Mouse (Mus musculus): ENCODE measurements around the gene Tbc1d22a. TPM values are rescaled to one million over a fixed set of nuclear protein-coding genes. Genes with fewer than 3 reads are reported as not detected.
"Not testable (repeated sequence)": the region's sequence is repeated elsewhere in the genome, so short reads cannot be mapped to it uniquely, and the experiment has no call there.

Gene Tbc1d22a
- polyA plus RNA-seq, 1 experiment from 2014 or later: 10.8 TPM

- no peak for DNase-seq (ENCODE audit: low spot score)
- peaks cover 33% of the 10 kb centered on the region for H3K4me1 ChIP-seq
- H3K27me3 ChIP-seq (ENCODE audit: low read depth, poor library complexity, severe bottlenecking): no peaks in the 10 kb centered on the region
- no peak overlapping the region for H3K27ac ChIP-seq (replicated peaks)
- no peak overlapping the region for H3K4me3 ChIP-seq
- no peaks in the 10 kb centered on the region for H3K9me3 ChIP-seq (replicated peaks)
- no peaks in the 10 kb centered on the region for H3K36me3 ChIP-seq
- 40% methylated on average over 16 of the region's 16 CpGs for WGBS
Measured at GRCm38 (mm10) chr15:86173136-86173985, 40.9 kb upstream of the Tbc1d22a start.

- 84% methylated on average over 3 of the region's 3 CpGs for WGBS
- peaks cover 22% of the 10 kb centered on the region for H3K4me1 ChIP-seq
Measured at GRCm38 (mm10) chr15:86175253-86176050, 38.8 kb upstream of the Tbc1d22a start.

GRCm38 (mm10) chr15:86176166-86176565 lies 38.1 kb upstream of the Tbc1d22a start:
- Histone ChIP-seq H3K9me3 (replicated peaks) (no peaks in the 10 kb centered on the region), H3K4me1 (peaks cover 21% of the 10 kb centered on the region)
- WGBS: 91% methylated on average over 10 of the region's 10 CpGs

More at GRCm38 (mm10) chr15:86175253-86176050, 38.8 kb upstream of the Tbc1d22a start:
- no peak for DNase-seq (ENCODE audit: low spot score)
- Histone ChIP-seq H3K36me3 (no peaks in the 10 kb centered on the region), H3K27me3 (ENCODE audit: low read depth, poor library complexity, severe bottlenecking) (no peaks in the 10 kb centered on the region), H3K27ac (replicated peaks) (no peak overlapping the region), H3K4me3 (no peak overlapping the region), H3K9me3 (replicated peaks) (no peaks in the 10 kb centered on the region)

GRCm38 (mm10) chr15:86176771-86177702 lies 37.2 kb upstream of the Tbc1d22a start:
- DNase-seq (ENCODE audit: low spot score): no peak
- H3K9me3 ChIP-seq (replicated peaks): no peaks in the 10 kb centered on the region
- no peak overlapping the region for H3K27ac ChIP-seq (replicated peaks)
- no peaks in the 10 kb centered on the region for H3K36me3 ChIP-seq
- no peaks in the 10 kb centered on the region for H3K27me3 ChIP-seq (ENCODE audit: low read depth, poor library complexity, severe bottlenecking)
- no peak overlapping the region for H3K4me3 ChIP-seq
- H3K4me1 ChIP-seq: peaks cover 20% of the 10 kb centered on the region
- WGBS: 86% methylated on average over 21 of the region's 22 CpGs

More at GRCm38 (mm10) chr15:86176166-86176565, 38.1 kb upstream of the Tbc1d22a start:
- no peaks in the 10 kb centered on the region for H3K36me3 ChIP-seq
- no peak overlapping the region for H3K27ac ChIP-seq (replicated peaks)
- no peak for DNase-seq (ENCODE audit: low spot score)
- no peaks in the 10 kb centered on the region for H3K27me3 ChIP-seq (ENCODE audit: low read depth, poor library complexity, severe bottlenecking)
- no peak overlapping the region for H3K4me3 ChIP-seq

GRCm38 (mm10) chr15:86177703-86178251 lies 36.5 kb upstream of the Tbc1d22a start:
- H3K27ac ChIP-seq (replicated peaks); H3K9me3 ChIP-seq (replicated peaks): not testable (repeated sequence)
- WGBS: 95% methylated on average over 2 of the region's 2 CpGs

GRCm38 (mm10) chr15:86178594-86178993 lies 35.7 kb upstream of the Tbc1d22a start:
- no peaks in the 10 kb centered on the region for H3K9me3 ChIP-seq (replicated peaks)
- H3K36me3 ChIP-seq: no peaks in the 10 kb centered on the region
- WGBS: 88% methylated on average over 6 of the region's 6 CpGs
- H3K4me3 ChIP-seq: no peak overlapping the region
- H3K27ac ChIP-seq (replicated peaks): no peak overlapping the region
- DNase-seq (ENCODE audit: low spot score): no peak
- H3K27me3 ChIP-seq (ENCODE audit: low read depth, poor library complexity, severe bottlenecking): peaks cover 3% of the 10 kb centered on the region; the same call in 1 of the 2 replicates
- H3K4me1 ChIP-seq: peaks cover 23% of the 10 kb centered on the region

More at GRCm38 (mm10) chr15:86177703-86178251, 36.5 kb upstream of the Tbc1d22a start:
- H3K4me1 ChIP-seq: peaks cover 28% of the 10 kb centered on the region
- not testable (repeated sequence) for DNase-seq (ENCODE audit: low spot score); H3K36me3 ChIP-seq; H3K27me3 ChIP-seq (ENCODE audit: low read depth, poor library complexity, severe bottlenecking); H3K4me3 ChIP-seq

GRCm38 (mm10) chr15:86180427-86180826 lies 33.8 kb upstream of the Tbc1d22a start:
- Histone ChIP-seq H3K36me3 (no peaks in the 10 kb centered on the region), H3K4me1 (peaks cover 29% of the 10 kb centered on the region), H3K27ac (replicated peaks) (no peak overlapping the region), H3K27me3 (ENCODE audit: low read depth, poor library complexity, severe bottlenecking) (peaks cover 10% of the 10 kb centered on the region), H3K4me3 (no peak overlapping the region), H3K9me3 (replicated peaks) (no peaks in the 10 kb centered on the region)
- WGBS: 87% methylated on average over 4 of the region's 4 CpGs
- no peak for DNase-seq (ENCODE audit: low spot score)

GRCm38 (mm10) chr15:86181321-86181720 lies 32.9 kb upstream of the Tbc1d22a start:
- not testable (repeated sequence) for DNase-seq (ENCODE audit: low spot score); H3K9me3 ChIP-seq (replicated peaks); H3K36me3 ChIP-seq; H3K27ac ChIP-seq (replicated peaks); H3K4me3 ChIP-seq
- WGBS: 91% methylated on average over 3 of the region's 3 CpGs
- Histone ChIP-seq H3K27me3 (ENCODE audit: low read depth, poor library complexity, severe bottlenecking) (peaks cover 15% of the 10 kb centered on the region), H3K4me1 (peaks cover 37% of the 10 kb centered on the region)

- no peak overlapping the region; the same call in 1 of the 2 replicates for H3K27ac ChIP-seq (replicated peaks)
- peaks cover 22% of the 10 kb centered on the region for H3K27me3 ChIP-seq (ENCODE audit: low read depth, poor library complexity, severe bottlenecking)
- no peaks in the 10 kb centered on the region for H3K9me3 ChIP-seq (replicated peaks)
- WGBS: 65% methylated on average over 11 of the region's 11 CpGs
- H3K4me3 ChIP-seq: no peak overlapping the region
- H3K36me3 ChIP-seq: no peaks in the 10 kb centered on the region
- H3K4me1 ChIP-seq: peaks cover 41% of the 10 kb centered on the region
- DNase-seq (ENCODE audit: low spot score): no peak
Measured at GRCm38 (mm10) chr15:86181941-86182439, 32.3 kb upstream of the Tbc1d22a start.

GRCm38 (mm10) chr15:86182646-86183045 lies 31.6 kb upstream of the Tbc1d22a start:
- H3K4me3 ChIP-seq: no peak overlapping the region
- H3K27me3 ChIP-seq (ENCODE audit: low read depth, poor library complexity, severe bottlenecking): peaks cover 22% of the 10 kb centered on the region
- DNase-seq (ENCODE audit: low spot score): no peak
- WGBS: 60% methylated on average over 13 of the region's 13 CpGs
- no peak overlapping the region for H3K27ac ChIP-seq (replicated peaks)
- no peaks in the 10 kb centered on the region for H3K9me3 ChIP-seq (replicated peaks)
- peaks cover 41% of the 10 kb centered on the region for H3K4me1 ChIP-seq
- H3K36me3 ChIP-seq: no peaks in the 10 kb centered on the region

GRCm38 (mm10) chr15:86183484-86183883 lies 30.8 kb upstream of the Tbc1d22a start:
- Histone ChIP-seq H3K27me3 (ENCODE audit: low read depth, poor library complexity, severe bottlenecking) (peaks cover 22% of the 10 kb centered on the region), H3K36me3 (no peaks in the 10 kb centered on the region), H3K4me3 (no peak overlapping the region), H3K27ac (replicated peaks) (no peak overlapping the region), H3K4me1 (peaks cover 46% of the 10 kb centered on the region), H3K9me3 (replicated peaks) (no peaks in the 10 kb centered on the region)
- WGBS: 90% methylated on average over 8 of the region's 8 CpGs
- DNase-seq (ENCODE audit: low spot score): no peak
